Mouse (Mus musculus) MEL (cell line): ENCODE measurements around the gene Cers5.

Experiments used
- CTCF ChIP-seq, 3 experiments: IDR thresholded peaks in 2 of 3; conservative IDR thresholded peaks in 1 of 3; 2 replicates each; pipeline ENCODE4 v1.5.1; 2011 to 2012; ENCODE audit warnings: low read length in 3 of 3, low read depth in 2 of 3, mild to moderate bottlenecking in 2 of 3, improper control_type of control experiment in 1 of 3, inconsistent platforms in 1 of 3, mixed read lengths in 1 of 3, moderate library complexity in 1 of 3; ENCODE audit not compliant: control insufficient read depth in 1 of 3, insufficient read depth in 1 of 3, poor library complexity in 1 of 3, severe bottlenecking in 1 of 3
- EP300 ChIP-seq, 2 experiments: IDR thresholded peaks; 2 replicates each; pipeline ENCODE4 v1.6.1; 2011; ENCODE audit warnings: improper control_type of control experiment in 2 of 2, low read length in 2 of 2, low read depth in 1 of 2, mild to moderate bottlenecking in 1 of 2
- HCFC1 ChIP-seq: IDR thresholded peaks from 2 replicates; pipeline ENCODE4 v1.6.1; 2012; ENCODE audit warnings: low read depth, mild to moderate bottlenecking, inconsistent platforms, low read length, improper control_type of control experiment, moderate library complexity
- MXI1 ChIP-seq: IDR thresholded peaks from 2 replicates; pipeline ENCODE4 v1.6.1; 2011; ENCODE audit warnings: mild to moderate bottlenecking, low read depth, low read length, improper control_type of control experiment
- NELFE ChIP-seq: IDR thresholded peaks from 2 replicates; pipeline ENCODE4 v1.6.1; 2011; ENCODE audit warnings: low read depth, low read length, improper control_type of control experiment
- POLR2A ChIP-seq, 2 experiments: IDR thresholded peaks; 2 replicates each; pipeline ENCODE4 v1.6.1; 2011 to 2012; ENCODE audit warnings: low read length in 2 of 2, mild to moderate bottlenecking in 2 of 2, control low read depth in 1 of 2, improper control_type of control experiment in 1 of 2, low read depth in 1 of 2, moderate library complexity in 1 of 2; ENCODE audit not compliant: control insufficient read depth in 1 of 2, insufficient read depth in 1 of 2, poor library complexity in 1 of 2
- POLR2AphosphoS2 ChIP-seq: IDR thresholded peaks from 2 replicates; pipeline ENCODE4 v1.6.1; 2011; ENCODE audit warnings: low read length, improper control_type of control experiment
- RAD21 ChIP-seq: IDR thresholded peaks from 2 replicates; pipeline ENCODE4 v1.6.1; 2011; ENCODE audit warnings: mild to moderate bottlenecking, low read depth, low read length, improper control_type of control experiment
- SIN3A ChIP-seq: IDR thresholded peaks from 2 replicates; pipeline ENCODE4 v1.6.1; 2012; ENCODE audit warnings: low read length, improper control_type of control experiment, inconsistent platforms
- USF1 ChIP-seq: IDR thresholded peaks from 2 replicates; pipeline ENCODE4 v1.6.1; 2014; ENCODE audit warnings: low read depth, mild to moderate bottlenecking, inconsistent platforms, low read length, improper control_type of control experiment, moderate library complexity
- ZNF384 ChIP-seq: IDR thresholded peaks from 2 replicates; pipeline ENCODE4 v1.6.1; 2012; ENCODE audit warnings: low read depth, mild to moderate bottlenecking, inconsistent platforms, low read length, improper control_type of control experiment

GRCm38 (mm10) chr15:99727525-99727924 is 45.2 kb downstream of the Cers5 start:
- TF ChIP-seq HCFC1 (no peak), USF1 (no peak), CTCF (IDR thresholded peaks at IDR 0.05 in 2 of 3, conservative IDR thresholded peaks at IDR 0.05 in 1 of 3; ENCODE audit: control insufficient read depth in 1 of 3, insufficient read depth in 1 of 3, low read depth in 2 of 3, low read length in 3 of 3, poor library complexity in 1 of 3, severe bottlenecking in 1 of 3) (no peak), SIN3A (no peak), MXI1 (no peak), EP300 (IDR thresholded peaks at IDR 0.05; ENCODE audit: low read depth in 1 of 2, low read length in 2 of 2) (no peak), POLR2A (IDR thresholded peaks at IDR 0.05; ENCODE audit: control insufficient read depth in 1 of 2, insufficient read depth in 1 of 2, low read depth in 1 of 2, low read length in 2 of 2, poor library complexity in 1 of 2) (no peak), RAD21 (no peak), ZNF384 (no peak), NELFE (no peak), POLR2AphosphoS2 (no peak)
